Mouse (Mus musculus) 3134 (cell line): ENCODE data around the gene Scn1b.

Source experiments
- DNase-seq: peaks from one replicate; pipeline ENCODE4 v3.0.0-alpha.2; 2011; ENCODE audit warnings: low spot score; ENCODE audit not compliant: insufficient read length; ENCODE audit errors: extremely low read depth

Scn1b gene

GRCm38 (mm10) chr7:31117465-31117864 is 9.3 kb downstream of the Scn1b start:
- DNase-seq, result no peak

GRCm38 (mm10) chr7:31116721-31117145 is 10.1 kb downstream of the Scn1b start:
- no peak for DNase-seq

- DNase-seq, result no peak
Measured at GRCm38 (mm10) chr7:31115587-31116043, 11.2 kb downstream of the Scn1b start.

GRCm38 (mm10) chr7:31115182-31115581 is 11.6 kb downstream of the Scn1b start, which contains the start of gene Hpn:
Hpn (minus strand) TSS chr7:31115290.
- DNase-seq, result no peak

- no peak for DNase-seq
Measured at GRCm38 (mm10) chr7:31114646-31115045, 12.2 kb downstream of the Scn1b start.

GRCm38 (mm10) chr7:31113800-31114199 is 13.0 kb downstream of the Scn1b start:
- DNase-seq, result no peak

GRCm38 (mm10) chr7:31112036-31112435 is 14.8 kb downstream of the Scn1b start:
- DNase-seq, result no peak

- no peak for DNase-seq
Measured at GRCm38 (mm10) chr7:31110861-31111385, 15.9 kb downstream of the Scn1b start.

GRCm38 (mm10) chr7:31109796-31110195 is 17.0 kb downstream of the Scn1b start:
- no peak for DNase-seq

- no peak for DNase-seq
Measured at GRCm38 (mm10) chr7:31109091-31109490, 17.7 kb downstream of the Scn1b start.

- no peak for DNase-seq
Measured at GRCm38 (mm10) chr7:31107781-31108180, 19.0 kb downstream of the Scn1b start.

- DNase-seq, result no peak
Measured at GRCm38 (mm10) chr7:31106166-31106565, 20.6 kb downstream of the Scn1b start.

GRCm38 (mm10) chr7:31105061-31105768 is 21.6 kb downstream of the Scn1b start:
- peak; percentile 37 for DNase-seq

GRCm38 (mm10) chr7:31100786-31101185 is 26.0 kb downstream of the Scn1b start:
- no peak for DNase-seq

GRCm38 (mm10) chr7:31099612-31099982 is 27.2 kb downstream of the Scn1b start:
- no peak for DNase-seq

GRCm38 (mm10) chr7:31098697-31099611 is 27.8 kb downstream of the Scn1b start:
- peak; percentile 57 for DNase-seq

GRCm38 (mm10) chr7:31097583-31098248 is 29.1 kb downstream of the Scn1b start:
- DNase-seq, result peak; percentile 60

GRCm38 (mm10) chr7:31096892-31097564 is 29.8 kb downstream of the Scn1b start:
- DNase-seq, result no peak

- no peak for DNase-seq
Measured at GRCm38 (mm10) chr7:31094774-31095501, 31.9 kb downstream of the Scn1b start.

GRCm38 (mm10) chr7:31089721-31090120 is 37.1 kb downstream of the Scn1b start:
- no peak for DNase-seq
